Mouse (Mus musculus) CD4-positive, CD25-positive, alpha-beta regulatory T cell, adult 4 months (primary cell): Measurements from ENCODE around the gene Pdgfc. TPM values are rescaled to one million over a fixed set of nuclear protein-coding genes. Genes with fewer than 3 reads are reported as not detected.

Source experiments
- ATAC-seq: one replicate; pipeline ENCODE4 v1.8.0; 2017
- polyA plus RNA-seq, 2 experiments: library from polyadenylated mRNA; unstranded; fragments of 100-300 nt; shearing (Covaris generic); gene quantifications; one replicate each; pipeline ENCODE4 v1.2.1; 2017

Pdgfc gene
- polyA plus RNA-seq, 2 experiments from 2014 or later, result not detected

DNA sequence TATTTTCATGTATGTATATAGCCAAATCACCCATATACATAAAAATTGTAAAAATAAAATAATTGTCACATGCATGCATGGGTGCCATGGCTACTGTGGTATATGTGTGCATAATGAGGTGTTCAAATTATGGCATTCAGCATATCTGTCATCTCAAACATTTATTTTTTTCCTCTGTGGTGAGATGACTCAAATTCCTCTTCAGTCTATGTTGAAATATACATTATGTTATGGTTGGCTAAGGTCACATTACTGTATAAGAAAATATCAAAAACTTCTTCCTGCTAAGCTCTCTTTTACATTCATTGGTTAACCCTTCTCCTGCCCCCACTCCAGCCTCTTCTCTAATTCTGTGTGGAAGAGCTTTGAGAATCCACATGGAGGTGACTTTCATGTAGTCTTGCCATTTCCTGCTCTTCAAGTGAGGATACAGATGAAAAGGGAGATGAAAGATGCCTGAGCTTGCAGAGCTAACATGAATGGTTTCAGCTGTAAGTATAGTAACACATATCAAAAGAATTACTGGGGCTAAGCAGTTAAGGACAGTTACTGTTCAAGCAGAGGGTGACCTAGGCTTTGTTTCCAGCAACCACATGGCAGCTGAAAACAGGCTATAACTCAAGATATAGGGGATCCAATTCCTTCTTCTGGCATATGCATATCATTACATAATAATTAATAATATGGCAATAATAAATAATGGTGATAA, 124.4 kb downstream of the Pdgfc start:
- ATAC-seq, result no peak

- ATAC-seq, result no peak
Measured at GRCm38 (mm10) chr3:81162129-81162528, 125.9 kb downstream of the Pdgfc start.

DNA sequence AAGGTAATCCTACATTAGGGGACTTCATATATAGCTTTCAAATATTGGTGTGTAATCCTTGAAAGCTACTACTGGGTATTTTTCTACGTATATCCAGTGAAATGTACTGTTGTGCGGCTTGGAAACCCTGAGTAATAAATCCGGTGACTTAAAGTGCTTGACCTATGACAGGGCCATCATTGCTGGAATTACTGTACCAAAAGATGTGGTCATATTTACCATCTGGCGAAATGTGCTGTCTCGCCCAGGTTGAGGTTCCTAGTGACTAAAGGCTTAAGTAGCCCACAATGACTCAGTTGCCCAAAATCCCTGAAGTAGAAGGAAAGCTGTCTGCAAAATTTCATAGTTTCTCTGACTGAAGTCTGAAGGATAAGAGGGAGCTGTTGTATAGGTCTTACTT, 127.9 kb downstream of the Pdgfc start:
- no peak for ATAC-seq

- no peak for ATAC-seq
Measured at GRCm38 (mm10) chr3:81170073-81170809, 134.0 kb downstream of the Pdgfc start.

- no peak for ATAC-seq
Measured at GRCm38 (mm10) chr3:81174832-81175231, 138.6 kb downstream of the Pdgfc start.

GRCm38 (mm10) chr3:81181319-81182013, 145.2 kb downstream of the Pdgfc start:
- ATAC-seq, result no peak

DNA sequence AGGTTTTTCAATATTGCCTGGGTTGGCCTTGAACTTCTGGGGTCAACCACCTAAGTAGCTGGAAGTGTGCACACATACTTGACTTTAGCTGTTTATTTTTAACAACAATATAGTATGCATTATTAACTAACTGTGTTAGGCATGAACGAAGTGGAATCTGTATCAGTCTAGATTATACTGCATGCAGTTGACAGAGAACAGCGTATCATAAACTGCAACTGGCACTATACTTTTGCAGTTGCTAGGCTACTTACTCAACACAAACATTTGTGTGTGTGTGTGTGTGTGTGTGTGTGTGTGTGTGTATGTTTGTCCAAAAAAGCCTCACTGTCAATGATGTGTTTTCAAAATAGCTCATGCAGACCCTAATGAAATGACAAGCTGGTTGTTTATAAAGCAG, 160.7 kb downstream of the Pdgfc start:
- ATAC-seq, result no peak

DNA sequence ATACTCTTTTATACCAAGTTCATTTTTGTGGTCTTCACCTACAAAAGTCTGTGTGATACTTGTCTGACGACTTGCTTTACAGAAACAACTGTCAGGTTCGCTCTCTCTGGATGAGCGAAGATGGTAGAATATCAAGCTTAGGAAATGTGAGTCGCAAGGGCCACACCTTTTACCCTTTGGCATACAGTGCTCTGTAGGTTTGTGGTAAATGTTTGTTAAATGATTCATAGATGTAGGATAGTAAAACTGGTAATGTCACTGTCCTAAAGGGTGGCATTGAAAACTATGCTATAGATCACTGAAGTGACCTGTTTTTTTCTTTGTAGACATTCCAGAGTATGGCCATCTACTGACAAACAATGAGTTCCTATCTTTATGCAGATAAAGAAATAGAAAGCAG, 161.4 kb downstream of the Pdgfc start:
- no peak for ATAC-seq

DNA sequence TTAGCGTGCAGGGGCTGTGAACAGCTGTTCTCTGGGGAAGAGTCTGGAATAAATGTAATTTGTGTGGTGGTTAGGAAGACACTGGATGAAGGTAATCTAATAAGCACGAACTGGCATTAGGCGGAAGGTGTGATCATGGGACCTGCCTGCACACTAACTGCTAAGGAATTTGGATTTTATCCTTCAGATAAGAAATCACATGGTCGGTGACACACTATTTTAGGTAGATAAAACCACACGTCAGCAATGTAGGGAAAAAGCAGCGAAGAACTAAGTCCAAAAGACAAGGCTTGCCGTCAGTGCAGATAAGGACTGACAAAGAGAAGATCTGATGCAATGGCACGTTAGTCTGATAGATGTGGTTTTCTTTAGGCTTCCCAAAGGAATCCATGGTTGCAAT, 164.4 kb downstream of the Pdgfc start:
- ATAC-seq, result no peak

DNA sequence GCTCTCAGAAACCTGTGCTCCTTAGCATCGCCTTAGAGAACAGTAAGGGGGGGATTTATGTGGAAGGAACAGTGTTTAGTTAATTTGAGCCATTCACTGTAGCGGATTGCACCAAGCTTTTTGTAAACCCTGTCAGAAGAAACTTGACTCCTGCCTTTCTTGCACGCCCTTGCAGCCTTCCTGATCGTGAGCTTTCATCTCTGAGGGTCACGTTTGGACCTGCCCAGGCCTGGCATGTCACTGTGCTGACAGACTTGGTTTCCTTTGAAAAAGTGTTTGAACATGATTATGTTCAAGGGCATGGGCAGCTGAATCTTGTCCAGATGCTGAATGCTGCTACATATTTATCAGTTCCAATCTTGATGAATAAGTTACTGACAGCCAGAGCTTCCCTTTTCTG, 169.0 kb downstream of the Pdgfc start:
- ATAC-seq, result no peak

DNA sequence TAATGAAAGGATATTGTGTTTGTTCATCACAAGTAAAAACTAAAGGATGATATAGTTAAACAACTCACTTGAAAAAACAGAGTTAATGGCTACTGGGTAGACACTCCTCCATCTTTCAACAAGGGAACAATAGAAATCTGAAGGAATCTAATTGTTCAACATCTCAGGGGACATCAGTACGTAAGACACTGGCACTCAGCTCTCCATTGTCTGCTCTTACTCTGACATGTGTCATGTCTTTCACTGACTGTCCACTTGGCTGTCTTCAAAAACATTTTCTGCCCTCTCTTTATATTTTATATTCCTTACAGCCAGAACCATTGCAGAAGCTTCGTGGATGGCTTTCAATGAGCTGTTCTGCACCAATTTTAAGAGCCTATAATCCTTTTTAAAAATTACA, 172.0 kb downstream of the Pdgfc start:
- no peak for ATAC-seq

- ATAC-seq, result no peak
Measured at GRCm38 (mm10) chr3:81211147-81211546, 174.9 kb downstream of the Pdgfc start.

- ATAC-seq, result no peak
Measured at GRCm38 (mm10) chr3:81211666-81212065, 175.4 kb downstream of the Pdgfc start.

DNA sequence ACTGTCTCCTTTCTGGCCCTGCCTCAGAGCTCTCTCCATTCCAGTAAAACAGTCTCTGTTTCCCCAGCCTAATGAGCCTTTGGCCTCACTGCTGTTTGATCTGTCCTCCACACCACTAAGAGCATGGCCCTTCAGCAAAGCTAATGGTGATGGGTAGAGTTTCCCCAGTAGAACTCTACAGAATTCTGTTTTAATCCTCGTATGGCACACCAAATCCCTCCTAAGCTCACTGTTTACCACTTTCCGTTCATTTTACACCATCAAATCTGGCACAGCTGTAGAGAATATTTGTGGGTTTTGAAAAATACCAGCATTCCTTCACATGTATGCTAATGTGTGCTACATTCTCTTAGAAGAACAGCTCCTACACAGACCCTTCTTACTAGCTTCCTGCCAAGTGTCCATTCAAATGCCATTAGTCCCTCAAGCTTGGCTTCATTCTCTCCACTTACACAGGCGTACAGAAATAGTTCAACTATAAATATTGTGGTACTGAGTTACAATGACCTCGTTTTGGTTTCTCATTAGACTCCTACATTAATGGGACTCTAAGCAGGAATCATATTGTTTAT, 179.4 kb downstream of the Pdgfc start:
- no peak for ATAC-seq

DNA sequence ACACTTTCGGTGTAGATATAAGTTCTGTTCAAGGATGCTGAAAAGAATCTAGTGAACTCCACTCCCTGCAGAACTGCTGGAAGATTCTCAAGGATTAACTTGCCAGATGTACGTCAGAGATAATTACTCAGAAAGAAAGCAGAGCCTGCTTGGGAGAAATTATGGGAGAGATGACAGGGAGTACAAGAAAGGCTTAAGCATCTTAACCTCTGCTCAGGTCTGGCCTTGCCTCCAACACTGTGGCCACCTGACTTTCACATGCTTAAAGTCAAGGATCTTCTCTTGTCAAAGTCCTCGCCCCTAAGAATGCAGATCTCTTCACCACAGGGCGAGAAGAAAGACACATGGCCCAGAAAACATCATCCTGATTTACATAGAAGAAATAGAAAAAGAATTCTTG, 185.5 kb downstream of the Pdgfc start:
- no peak for ATAC-seq

DNA sequence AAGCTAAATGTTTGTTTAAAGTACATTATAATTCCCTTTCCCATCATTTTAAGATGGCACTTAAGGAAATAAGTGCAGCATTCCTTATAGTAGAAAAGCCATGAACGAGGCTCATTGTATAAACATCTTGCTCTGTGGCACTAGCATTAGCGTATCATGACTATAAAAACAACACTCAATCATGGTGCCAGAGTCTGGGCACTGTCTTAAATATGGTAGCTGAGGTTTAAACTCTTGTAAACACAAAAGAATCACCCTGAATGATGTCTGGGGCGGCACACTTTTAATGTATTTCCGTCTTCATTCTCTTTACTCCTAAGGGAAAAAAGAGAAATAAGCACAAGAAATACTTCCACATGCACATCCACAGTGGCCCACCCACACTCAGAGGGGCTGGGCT, 192.1 kb downstream of the Pdgfc start:
- ATAC-seq, result no peak

DNA sequence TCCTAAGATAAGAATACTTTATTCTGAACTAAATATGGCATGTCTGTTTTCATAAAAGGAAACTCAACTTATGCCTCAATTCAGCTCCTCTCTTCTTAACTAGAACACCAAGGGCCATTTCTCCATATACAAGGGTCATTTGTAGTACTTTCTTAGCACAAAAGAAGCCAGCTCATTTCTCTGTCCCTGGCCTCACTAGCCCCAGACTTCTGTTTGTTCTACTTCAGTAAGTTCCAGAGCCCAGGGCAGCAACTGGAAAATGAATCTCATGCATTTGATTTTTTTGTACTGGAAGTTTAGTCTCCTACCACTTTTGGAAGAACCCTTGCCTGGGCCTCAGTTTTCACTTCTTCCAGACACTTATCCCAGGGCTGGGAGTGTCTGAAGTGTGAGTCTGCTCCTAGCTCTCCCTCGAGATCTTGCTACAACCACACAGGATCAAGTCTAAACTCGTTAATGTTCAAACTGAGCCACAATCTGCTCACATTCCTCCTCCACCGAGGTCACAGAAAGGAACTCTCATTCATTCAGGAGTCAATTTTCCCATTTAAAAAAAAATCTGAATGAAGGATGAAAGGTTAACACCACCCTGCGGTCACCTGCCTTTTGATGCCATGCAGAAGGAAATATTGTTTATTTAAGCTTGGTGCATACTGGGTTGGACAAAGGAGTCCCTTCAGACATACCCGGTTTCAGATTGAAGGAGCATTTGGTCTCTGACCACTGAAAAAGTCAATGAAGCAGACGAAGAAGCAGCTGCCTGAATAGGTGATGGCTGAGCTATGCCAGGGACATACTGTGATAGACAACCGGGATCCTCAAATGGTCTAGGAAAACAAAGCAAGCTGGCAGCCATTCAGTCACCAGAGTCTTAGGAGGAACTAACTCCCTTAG, 206.7 kb downstream of the Pdgfc start:
- ATAC-seq, result no peak

DNA sequence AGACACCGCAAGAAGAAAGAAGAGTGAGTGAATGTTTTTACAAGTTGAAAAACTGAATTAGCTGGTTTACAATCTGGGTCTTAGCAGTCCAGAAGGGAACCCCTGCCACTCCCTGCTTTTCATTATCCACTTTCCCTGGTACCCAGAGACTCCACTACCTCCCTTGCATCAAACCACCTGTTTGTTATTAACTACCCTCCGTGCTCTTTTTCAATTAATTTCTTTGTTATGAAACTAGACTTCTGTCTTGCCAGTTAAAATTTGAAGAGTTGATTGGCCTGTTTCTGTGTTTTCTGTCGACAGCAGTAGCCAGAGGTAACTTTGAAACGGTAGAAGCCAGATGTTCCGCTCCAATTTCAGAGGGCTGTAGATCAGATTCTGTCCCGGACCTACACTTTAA, 207.4 kb downstream of the Pdgfc start:
- ATAC-seq, result no peak

GRCm38 (mm10) chr3:81262801-81263200, 226.6 kb downstream of the Pdgfc start:
- ATAC-seq, result no peak
